Mouse (Mus musculus) ovary, postnatal 14 days (tissue): ENCODE results near the gene Ncor2.

Source experiments
- DNase-seq: peaks from one replicate; pipeline ENCODE4 v3.0.0; 2022; ENCODE audit warnings: low spot score

Ncor2 gene

DNA sequence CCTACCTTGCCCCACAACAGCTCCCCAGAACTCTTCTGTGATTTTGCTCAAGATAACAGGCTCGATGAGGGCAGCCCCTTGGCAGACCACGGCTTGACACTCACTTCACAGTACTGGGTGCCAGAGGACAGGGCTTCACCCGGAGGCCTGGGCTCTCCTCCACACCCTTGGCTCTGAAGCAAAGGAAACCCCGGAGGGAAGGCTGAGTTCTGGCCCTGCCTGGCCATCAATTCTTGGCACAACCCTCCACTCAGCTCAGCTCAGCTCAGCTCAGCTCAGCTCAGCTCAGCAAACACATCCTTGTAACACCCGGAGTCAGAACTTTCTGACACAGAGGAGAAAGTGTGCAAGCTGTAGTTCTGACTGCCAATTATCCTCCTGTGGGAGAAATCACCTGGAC lies 30.3 kb downstream of the Ncor2 start:
- DNase-seq = peak; percentile 65

DNA sequence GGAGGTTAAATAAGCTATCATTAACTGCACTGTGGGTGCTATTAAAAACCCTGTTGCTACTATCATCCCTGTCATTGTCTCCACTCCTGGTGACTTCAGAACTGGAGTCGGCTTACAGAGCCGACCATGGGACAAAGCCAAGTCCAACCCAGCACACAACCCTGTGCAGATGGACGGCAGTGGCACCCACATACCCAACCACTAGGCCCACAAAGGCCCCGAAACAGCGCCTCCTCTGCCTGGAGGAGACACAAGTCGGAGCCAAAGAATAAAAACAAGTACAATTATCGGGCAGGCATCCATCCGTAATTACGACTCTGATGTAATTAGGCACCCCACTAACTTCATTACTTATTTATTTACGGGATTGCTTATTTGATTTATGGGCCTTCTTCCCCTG lies 30.8 kb downstream of the Ncor2 start:
- no peak for DNase-seq

DNA sequence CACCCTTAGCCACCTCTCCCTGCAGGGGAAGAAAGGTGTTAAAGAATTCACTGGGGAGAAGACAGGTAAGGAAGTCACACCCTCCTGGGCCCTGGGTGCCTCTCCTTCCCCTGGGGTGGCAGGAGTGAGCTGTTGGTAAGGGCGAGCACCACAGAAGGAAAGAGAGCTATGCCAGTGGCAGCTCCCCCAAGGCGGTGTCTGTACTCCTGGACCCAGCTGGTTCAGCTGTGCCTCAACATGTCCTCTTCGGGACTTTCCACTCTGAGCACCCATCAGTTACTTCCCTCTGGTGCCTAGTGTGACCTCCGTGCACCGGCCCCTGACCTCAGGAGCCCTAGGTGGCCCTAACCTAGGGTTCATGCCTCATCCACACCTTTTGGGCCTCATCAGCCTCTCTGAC lies 31.9 kb downstream of the Ncor2 start:
- DNase-seq = no peak

DNA sequence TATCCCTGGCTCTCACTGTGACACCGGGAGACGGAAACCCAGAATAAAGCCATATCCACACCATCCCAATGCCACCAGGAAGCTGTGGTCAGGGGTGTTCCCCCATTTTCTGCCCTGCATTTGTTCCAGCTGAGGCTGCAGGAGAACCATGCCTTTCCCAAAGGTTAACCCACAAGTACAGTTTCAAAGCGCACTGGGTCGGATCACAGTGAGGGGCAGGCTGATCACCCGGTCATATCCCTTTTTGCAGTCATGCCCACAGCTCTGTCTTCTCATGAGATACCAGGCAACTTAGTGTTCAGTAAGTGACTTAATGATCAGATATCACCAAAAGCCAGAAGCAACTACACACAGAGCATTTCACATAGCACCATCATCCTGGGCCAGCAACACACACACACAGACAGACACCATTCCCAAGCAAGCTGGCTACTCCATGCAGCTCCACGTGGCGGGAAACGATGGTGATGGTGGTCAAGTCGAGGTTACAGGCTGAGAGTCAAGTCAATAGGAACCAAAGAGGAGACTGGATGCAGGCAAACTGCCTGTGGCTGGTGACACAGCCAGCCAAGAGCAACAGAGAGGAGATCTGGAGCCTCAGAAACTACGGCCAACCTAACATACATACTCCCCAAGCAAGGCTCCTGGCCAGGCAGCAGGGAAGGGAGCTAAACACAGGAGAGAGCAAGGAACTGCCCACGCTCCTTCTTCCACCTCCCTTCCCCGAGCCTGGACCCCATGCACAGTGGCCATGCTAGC lies 35.7 kb downstream of the Ncor2 start:
- no peak for DNase-seq

DNA sequence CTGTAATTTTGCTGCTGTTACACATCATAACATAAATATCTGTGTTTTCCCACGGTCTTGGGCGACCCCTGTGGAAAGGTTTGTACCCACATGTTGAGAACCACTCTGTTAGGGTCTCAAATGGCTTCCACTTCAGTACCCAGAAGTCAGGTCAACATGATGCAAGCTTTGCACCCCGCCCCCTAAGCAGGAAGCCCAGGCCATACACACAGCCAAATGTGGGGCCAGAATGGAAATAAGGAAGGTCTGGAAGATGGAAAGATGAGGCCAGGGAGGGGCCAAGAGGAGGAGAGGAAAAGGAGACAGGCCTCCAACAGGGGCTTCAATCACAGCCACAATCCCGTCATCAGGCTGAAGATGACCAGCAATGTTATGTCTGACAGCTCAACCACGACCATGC lies 37.1 kb downstream of the Ncor2 start:
- DNase-seq = no peak

DNA sequence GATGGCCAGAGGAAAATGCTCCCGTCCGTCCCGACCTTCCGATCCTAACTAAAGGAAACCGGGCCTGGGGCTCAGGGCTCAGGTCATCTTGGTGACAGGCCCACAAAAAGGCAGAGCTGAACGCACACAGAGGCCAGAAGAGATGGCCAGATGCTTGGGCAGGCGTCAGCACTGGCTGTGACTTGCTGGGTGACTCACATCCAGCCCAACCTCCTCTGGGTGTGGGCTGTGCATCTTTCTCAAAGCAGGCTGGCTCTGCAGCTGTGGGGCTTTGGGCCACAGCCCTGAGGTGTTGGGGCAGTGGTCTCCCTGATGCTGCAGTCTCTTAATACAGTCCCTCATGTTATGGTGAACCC lies 37.5 kb downstream of the Ncor2 start:
- DNase-seq = peak; percentile 54

DNA sequence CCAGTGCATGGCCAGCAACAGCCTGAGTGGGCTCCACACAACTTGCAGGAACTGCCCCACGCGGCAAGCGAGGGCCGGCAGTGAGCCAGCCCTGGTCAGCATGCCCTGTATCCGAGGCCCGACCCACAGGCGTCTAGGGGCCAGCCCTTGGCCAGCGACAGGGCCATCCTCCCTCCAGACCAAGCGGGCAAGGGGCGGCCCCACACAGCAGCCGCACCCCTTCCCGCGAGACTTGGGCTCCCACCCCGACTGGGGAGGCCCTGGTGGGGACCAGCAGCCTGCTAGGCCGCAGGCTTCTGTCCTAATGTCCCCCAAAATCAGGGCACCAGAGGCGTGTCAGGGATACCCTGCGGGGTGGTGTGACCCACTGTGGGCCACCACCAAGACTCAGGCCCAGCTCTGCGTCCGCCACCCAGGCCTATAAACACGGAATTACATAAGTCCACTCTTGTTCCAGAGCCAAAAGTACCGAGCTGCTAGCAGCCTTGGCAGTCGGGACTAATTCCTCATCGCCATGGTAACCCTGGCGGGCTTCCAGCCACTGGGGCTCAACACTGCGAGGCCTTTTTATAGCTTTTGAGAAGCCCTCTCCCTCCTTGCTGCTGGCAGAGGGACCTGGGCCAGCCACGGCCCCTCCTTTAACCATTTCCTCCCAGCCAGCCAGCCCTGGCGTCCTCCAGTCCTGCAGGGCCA lies 38.0 kb downstream of the Ncor2 start:
- DNase-seq = peak; percentile 99

DNA sequence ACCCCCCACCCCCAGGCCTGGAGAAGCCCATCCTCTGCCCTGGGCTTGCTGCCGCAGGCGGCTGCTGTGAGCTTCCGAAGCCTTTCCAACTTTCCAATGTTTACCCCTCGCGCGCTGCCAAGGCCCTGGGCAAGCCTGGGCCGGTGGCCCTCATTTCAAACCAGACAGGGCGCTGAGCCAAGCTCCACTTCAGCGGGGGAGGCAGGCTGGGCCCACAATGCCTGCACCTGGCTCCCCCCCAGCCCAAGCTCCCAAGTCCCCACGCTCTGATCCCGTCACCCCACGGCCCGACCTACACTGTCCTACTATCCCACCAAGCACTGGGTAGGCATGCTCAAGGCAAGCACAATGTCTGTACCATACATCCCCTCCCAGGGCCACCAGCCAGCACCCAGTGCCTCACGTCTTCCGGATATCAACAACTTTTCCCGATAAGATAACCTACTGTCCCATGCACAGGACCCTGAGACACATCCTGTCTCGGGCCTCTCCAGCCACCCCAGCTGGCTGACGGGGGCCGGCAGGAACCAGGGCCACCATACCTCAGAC lies 38.8 kb downstream of the Ncor2 start:
- peak; percentile 75 for DNase-seq

DNA sequence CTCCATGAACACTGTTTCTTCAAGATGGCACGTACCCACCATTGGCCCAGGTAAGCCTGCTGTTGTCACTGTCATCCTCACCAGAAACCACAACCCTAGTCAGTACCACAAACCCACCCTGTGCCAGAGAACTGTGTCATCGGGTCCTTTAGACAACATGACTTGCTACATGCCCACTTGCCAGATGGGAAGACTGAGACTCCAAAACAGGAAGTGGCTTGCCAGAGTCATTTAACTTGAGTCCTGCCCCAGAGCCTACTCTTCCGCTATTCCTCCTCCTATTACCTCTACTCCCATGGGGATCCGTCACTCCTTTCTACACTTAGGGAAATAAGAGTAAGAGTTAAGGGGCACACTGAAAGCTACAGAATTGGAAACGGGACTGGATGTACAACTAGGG lies 39.4 kb downstream of the Ncor2 start:
- no peak for DNase-seq

DNA sequence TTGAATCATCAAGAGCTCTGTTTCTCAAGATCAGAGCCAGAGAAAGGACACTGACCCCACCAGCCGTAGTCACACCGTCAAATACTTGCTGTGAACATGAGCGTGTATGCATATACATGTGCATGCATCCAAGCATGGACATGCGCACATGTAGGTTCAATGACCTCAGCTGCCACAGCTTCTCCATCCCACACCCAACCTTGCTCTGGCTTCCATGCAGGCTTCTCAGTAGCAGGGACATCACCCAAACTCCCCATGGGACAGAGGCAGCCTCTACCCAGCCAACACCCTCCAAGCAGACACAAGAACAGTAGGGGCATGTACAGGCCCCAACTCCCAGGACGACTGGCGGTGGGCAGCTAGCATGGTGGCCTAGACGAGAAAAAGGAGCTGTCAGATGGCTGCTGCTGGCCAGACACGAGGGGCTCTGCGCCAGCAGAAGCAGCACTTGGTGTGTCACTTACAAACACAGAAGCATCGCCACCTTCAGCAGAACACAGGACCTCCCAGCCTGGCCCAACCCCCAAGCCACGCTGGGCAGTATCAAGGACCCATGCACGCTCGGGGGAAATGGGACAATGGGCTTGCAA lies 40.1 kb downstream of the Ncor2 start:
- DNase-seq = no peak

DNA sequence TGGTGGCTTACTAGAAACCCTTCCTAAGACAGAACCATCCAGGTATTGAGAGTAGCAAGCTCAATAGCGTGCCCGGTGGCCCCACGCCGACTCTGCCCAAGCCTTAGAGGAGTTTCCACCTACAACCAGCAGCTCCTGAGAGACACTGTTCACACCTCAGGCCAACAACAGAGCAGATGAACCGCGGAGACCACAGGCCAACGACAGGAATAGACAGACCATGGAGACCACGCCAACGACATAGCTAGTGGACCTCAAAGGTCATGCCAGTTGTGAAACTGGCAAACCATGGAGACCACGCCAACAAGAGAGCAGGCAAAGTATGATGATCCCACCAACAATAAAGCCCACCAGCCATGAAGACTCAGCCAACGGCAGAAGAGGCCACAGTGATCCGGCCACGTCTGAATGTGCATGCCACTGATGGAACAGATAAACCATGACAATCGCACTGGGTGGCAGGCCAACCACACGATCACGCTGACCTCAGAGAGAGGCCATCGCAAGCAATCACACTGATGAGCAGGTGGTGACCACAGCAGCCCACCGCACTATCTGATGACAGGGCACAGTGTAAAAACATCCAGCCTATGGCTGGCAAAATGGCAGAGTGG lies 41.2 kb downstream of the Ncor2 start:
- DNase-seq = no peak

DNA sequence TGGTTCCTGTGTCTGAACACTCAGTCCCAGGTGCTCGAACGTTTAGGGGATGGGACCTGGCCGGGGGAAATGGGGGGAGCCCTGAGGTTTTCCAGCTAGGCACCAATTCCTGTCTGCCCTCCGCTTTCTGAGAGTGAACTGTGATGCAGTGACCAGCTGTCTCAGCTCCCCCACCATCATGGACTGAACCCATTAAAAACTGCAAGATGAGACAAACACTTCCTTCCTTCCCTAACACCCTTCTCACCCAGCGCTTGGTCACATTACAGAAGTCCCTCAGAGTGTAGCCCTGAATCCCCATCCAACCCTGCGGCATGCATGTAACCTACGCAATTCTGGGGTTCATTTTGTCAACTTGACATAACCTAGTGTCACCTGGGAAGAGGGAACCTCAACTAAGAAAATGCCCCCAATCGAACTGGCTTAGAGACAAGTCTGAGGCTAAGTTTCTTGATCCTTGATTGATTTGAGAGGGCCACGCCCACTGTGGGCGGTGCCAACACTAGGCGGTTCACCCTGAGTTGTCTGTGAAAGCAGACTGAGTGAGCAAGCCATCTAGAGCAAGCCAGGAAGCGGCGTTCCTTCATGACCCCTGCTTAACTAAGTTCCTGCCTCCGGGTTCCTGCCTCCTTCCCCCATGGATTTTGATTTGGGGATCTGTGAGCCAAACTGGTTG lies 41.9 kb downstream of the Ncor2 start:
- DNase-seq = no peak

DNA sequence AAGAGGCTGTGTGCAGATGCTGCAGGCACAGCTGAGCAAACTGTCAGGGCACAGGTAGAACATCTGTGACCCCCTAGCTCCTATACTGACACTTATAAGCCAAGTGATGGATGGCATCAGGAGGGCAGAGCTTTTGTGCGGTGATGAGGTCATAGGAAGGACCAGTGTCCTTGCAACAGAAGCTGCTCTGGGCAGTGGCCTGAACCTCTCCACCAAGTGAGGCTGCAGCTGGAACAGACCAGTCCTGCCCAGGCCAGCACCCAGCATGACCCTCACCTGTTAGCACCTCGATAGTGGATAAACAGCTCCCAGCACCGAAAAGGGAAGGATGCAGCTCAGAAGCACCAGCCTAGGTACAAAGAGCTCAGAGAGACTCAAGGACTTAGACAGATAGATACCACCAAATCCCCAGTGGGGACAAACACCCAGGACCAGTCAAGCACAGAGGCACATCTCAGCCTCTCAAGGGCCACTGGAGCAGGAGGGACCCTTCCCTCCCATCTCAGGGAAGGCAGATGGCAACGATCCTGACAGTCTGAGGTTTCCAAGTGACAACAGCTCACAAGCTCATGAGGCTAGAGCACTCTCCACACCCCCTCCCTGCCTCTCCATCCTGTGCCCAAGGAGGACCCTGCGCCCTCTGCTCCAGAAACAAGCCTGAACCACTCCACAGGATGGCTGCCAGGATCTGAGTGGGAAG lies 42.6 kb downstream of the Ncor2 start:
- DNase-seq = no peak

DNA sequence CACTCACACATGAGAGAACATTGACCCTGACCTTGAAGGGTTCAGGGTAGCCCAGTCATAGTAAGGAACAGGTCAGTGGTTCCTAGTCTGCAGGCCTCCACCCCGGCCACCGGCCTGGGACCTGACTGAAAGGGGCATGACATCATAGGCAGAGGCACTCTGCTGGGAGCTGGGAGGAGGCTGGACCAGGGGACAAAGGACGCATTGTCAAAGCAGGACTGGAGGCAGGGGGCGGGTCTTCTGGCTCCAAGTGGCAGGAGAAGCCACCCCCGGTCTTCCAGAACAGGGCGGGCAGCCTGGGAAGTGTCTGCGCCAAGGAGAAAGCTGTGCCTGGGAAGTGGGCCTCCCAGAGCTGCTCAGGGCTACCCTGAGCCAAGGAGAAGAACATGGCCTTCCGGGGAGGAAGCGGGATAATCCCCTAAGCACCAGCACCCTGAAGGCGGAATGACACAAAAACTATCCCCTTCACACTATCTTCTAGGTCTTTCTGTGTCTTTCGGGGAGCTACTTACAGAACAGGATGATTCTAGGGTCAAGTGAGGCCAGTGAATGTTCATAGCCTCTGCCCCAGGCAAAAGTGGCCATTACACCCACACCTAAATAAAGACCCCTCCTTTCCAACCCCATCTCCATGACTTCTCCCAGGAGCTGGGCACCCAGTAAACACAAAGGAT lies 44.1 kb downstream of the Ncor2 start:
- DNase-seq = no peak

DNA sequence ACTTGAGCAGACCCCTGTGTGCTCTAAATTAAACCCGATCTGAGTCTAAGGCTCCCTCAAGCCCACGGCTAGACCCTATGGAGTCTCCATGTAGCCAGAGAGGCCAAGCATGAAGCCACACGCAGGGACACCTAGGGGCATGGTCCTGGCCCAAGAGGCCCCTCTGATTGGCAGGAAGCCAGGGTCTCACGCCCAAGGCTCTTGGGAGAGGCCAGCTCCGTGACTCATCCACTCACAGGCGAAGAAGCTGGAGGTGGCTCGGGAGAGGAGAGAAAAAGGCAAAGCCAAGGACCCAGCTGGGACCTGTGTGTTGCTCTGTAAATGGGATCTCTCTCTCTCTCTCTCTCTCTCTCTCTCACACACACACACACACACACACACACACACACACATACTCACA lies 44.6 kb downstream of the Ncor2 start:
- DNase-seq = no peak

DNA sequence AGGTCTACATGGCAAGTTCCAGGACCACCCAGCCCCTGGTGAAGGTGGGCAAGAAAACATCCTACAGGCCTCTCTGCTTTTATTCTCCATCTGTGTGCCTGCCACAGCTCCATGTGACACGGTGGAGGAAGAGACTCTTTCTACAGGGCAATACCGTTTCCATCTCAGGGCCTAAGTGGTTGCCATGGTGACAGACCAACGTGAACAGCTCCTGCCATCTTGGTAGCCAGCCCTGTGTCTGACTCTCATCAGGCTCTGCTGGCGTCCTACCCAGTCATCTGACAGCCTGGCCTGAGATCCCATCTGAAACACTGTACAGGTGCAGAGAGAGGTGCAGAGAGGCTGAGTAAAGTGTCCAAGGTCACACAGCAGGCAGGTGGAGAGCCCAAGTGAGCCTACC lies 45.4 kb downstream of the Ncor2 start:
- no peak for DNase-seq

DNA sequence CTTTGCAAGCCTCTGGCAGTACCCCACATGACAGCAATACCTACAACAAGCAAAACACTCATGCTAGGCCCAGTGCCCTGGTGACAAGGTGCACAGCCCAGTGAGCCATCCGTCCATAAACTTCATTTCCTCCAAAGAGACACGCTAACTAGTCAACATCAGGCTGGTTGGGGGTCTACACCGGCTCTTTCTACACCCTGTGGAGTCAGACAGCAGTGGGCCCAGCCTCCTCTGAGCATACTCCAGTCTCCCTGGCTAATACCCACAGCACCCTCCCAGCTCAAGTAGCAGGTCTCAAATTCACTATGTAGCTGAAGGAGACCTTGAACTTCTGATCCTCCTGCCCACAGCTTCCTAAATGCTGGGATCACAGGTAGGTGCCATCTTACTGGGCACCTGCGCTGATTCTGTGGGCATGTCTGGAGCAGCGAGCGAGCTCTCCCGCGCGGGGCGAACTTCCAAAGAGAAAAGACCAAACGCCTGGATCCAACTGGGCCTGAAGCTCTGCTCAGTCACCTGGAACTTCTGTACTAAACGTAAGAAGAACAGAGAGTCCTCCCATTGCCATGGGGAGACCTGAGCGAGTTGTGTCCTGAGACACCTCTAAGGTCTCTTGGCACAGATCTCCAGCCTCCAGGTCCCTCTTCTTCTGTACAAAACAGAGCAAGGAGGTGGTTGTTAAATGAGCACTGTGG lies 46.3 kb downstream of the Ncor2 start:
- DNase-seq = no peak

DNA sequence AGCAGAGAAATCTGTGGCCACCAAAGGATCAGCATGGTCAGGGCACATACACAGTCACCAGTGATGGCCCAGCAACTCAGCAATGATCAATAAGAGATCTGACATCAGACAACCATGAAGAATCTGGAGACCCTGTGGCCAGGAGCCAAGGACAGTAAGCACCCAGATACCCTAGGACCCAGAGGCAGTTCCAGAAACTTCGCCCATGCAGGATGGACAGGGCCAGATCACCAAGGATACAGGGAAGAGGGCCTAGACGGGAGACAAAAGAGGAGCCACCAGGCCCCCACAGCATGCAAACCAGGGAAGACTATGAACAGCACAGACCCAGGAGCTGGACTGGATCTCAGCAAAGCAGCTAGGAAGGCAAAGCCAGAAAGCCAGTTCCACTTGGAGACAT lies 47.0 kb downstream of the Ncor2 start:
- no peak for DNase-seq

DNA sequence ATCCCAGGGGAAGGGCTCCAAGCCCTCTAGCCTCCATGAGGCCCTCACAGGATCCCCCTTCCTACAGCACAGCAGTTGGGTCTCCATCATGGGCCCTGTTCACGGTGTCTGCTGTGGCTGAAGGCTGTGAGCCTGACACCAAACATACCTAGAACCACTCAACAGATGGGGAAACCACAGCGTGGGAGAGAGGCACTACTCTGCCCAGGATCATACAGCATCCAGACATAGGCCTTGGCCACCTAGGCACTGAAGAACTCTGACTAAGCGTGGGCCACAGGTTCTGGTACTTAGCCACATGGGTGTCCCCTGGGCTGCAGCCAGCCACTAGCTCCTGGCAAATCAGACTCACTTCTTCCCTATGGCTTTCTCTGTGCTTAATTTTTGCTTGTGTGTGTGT lies 48.6 kb downstream of the Ncor2 start:
- no peak for DNase-seq

DNA sequence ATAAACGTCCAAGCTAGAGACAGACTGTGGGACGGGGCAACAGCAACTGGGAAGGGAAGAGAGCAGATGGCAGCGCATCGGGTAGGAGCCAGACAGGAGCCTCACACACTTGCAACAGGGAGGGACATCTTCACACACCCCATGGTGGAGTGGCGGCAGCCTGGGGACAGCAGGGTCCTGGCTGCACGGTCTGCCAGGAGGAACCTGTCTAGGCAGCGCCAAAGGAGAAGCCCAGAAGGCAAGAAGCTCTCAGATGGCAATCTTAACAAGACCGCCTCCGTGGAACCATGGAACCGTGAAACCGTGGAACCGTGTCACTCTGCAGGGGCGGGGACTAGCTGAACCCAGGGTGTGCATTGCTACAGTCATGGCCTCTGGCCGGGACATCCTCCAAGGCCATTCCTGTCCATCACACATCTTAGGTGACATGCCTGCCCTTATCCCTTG lies 50.1 kb downstream of the Ncor2 start:
- DNase-seq = no peak
